Mouse (Mus musculus) layer of hippocampus, adult 9-10 months (tissue): ENCODE results near the gene Capn15.

Experiments
- DNase-seq: peaks from one replicate; pipeline ENCODE4 v3.0.0; 2022; ENCODE audit warnings: low spot score

Capn15 gene

DNA sequence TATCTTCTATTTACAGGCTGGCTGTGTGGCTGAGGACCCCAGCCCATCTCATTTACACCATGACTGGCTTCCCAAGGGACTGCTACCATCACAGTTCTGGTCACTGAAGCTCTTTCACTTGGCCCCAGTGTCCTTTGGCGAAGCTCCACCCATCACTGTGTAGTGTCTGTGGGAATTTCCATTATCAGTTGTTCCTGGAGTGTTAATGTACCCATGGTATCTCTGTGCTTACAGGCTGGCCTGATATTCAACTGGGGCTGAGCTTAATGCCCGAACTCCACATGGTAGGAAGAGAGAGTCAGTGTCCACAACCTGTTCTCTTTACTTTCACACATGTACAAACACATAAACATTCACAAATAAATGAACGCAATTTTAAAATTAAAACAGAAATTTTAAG lies 7.9 kb upstream of the Capn15 start:
- no peak for DNase-seq

DNA sequence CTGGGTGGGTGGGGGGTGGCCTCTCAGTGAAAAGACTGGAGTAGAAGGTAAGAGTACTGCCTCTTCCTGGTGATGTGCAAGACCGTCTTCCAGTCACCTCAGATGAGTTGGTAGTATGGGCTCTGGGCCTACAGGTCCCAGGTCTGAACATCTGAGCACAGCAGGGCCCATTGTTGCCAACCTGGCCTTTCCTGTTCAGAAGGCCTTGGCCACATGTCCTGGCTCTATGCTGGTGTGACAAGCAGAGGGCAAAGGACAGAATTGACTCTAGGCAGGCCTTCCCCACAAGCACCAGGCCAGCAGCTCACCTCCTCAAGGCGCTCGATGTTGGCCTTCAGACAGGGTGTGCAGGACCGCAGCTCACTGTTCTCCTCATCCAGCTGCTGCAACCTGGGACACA lies 6.7 kb upstream of the Capn15 start:
- no peak for DNase-seq

DNA sequence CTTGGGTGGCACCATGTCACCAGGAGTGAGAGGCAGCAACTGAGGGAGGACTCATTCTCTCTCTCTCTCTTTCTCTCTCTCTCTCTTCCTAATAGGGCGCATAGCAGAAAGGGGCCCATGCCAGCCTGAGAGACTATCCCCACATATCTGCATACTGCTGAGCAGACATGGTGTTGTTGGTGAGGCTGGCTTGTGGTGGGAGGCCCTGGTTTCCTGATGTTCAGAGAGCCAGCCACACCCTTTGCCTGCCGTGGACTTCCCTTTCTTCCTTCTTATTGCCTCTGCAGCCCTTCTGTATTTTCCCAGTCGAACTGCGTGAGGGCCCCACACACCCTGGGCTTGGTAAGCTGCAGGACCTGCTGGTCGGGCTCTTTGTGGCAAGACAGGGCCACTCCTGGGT lies 4.7 kb upstream of the Capn15 start:
- no peak for DNase-seq

- no peak for DNase-seq
Observed at GRCm38 (mm10) chr17:25984556-25985305, 865 bp downstream of the Capn15 start.

DNA sequence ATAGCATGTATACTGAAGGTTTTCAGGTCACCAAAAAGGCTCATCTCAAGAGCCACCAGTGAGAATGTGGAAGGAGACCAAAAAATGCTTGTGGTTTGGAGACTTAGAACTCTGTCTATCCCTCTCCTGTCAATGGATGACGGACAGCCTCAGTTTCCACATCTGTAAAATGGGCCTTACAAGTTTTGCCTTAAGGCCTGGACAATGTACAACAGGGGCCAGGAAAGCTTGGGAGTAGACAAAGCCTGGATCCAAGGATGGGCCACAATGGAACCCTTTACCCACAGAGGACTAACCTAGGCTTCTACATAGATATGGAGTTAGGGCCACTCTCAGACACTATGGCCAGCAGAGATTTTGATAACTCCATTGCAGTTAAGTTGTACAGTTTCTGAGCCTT lies 1.5 kb downstream of the Capn15 start:
- no peak for DNase-seq

GRCm38 (mm10) chr17:25982913-25983312 lies 2.7 kb downstream of the Capn15 start:
- DNase-seq = no peak

DNA sequence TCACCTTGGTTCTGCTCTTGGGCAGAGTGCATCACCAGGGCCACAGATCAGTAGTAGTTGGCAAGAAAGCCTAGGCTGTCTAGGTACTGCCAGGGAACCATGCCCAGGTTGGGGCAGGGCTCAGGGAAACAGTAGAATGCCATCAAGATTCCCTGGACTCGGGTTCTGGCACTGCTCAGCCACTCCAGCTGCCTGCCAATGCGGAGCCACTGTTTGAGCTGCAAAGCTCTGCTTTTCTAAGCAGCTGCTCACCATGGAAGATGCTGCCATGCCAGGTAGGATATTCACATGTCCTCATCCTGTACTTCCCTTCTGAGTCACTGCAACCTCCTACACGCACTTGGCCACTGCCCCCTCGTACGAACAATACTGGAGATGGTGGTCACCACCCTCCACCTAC lies 4.7 kb downstream of the Capn15 start:
- no peak for DNase-seq

DNA sequence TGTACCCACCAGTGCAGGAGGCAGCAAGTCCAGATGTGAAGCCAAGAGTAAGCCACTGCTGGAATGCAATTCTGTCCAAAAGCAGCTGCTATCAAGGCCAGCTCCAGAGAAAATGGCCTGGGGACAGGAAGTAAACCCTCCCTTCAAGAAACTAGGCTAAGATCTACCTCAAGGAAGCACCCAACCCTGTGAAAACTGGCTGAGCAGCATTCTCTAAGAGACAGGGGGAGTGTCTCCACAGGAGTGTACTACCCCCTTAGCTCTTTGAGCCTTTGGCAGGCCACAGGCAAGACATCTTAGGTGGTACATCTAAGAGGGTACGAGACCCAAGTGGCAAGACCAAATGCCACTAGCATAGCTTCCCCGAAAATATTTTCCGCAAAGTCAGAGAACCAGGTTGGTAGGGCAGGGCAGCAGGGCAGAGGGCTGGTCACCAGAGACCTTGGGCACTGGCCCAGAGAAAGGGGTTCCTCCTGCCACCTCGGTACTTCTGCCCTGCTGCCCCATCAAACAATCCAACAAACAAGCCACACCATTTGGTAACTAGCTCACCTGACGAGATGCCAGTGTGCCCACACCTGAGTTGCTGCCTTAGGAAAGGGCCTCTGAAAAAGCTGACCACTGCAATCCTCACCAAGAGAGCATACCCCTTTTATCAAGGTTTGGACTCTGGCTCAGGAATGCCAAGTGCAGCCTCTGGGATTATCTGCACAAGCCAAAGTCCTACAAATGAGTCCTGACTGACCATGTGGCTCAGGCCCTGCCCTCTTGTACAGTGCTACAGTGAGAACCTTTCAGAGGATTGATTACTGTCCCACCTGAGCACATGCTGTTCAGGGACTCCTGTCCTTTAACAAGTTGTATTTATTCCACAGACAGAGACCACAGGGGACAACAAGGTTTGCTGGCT lies 5.5 kb downstream of the Capn15 start:
- DNase-seq = no peak

DNA sequence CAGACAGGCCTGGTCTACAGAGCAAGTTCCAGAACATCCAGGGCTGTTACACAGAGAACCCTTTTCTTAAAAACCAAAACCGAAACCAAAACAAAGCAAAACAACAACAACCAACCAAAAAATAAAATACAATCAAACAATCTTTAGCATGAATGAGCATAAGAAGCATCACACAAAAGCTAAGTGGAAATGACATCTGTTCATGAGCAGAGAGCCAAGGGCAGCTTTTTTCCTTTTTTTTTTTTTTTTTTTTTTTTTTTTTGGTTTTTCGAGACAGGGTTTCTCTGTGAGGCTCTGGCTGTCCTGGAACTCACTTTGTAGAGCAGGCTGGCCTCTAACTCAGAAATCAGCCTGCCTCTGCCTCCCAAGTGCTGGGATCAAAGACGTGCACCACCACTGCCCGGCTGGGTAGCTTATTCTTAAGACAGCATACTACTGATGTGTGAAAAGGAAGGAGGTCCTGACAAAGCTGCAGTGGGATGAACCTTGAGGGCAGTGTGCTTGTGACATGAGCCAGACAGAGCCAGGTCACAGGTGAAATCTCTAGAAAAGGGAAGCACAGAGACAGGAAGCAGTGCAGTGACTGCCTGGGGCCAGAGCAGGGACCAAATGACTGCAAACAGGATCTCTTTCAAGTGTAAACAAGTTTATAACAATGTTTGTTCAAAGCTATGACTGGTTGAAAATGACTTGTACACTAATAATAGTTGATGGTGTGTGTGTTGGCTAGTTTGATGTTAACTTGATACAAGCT lies 14.5 kb downstream of the Capn15 start:
- DNase-seq = no peak

DNA sequence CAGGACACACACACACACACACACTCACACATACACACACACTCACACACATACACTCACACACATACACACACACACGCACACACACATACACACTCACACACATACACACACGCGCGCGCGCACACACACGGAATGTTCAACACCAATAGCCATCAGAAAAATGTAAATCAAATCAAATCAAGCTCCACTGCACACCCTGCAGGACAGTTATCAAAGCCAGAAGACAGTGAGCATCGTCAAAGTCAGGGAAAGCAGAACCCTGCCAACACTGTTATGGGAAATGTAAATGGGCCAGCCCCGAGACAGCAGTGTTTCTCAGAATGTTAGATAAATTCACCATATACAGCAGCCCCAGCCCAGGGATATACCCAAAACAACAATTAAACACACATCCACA lies 15.1 kb downstream of the Capn15 start:
- no peak for DNase-seq

GRCm38 (mm10) chr17:25968176-25968575 lies 17.4 kb downstream of the Capn15 start:
- no peak for DNase-seq

DNA sequence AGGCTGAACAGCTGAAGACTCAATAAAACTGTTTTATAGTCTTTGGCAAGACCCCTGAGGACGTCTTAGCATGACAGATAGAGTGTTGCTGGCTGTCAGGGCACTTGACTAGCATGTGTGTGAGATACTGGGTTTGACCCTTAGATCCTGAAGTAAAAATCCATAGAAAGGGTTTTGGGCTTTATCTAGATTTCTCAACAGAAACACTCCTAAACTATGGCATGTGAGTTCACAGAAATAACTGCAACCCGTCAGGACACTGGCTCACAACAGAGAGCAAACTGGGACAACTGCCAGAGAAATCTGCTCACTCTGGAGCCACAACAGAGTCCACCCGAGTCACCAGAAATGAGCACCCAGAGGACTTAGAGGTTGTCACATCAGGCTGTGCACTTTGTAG lies 17.9 kb downstream of the Capn15 start:
- no peak for DNase-seq

- no peak for DNase-seq
Observed at GRCm38 (mm10) chr17:25964271-25964670, 21.3 kb downstream of the Capn15 start.

- no peak for DNase-seq
Observed at GRCm38 (mm10) chr17:25962413-25962905, 23.1 kb downstream of the Capn15 start.

GRCm38 (mm10) chr17:25961566-25961965 lies 24.0 kb downstream of the Capn15 start:
- DNase-seq = no peak

- DNase-seq = no peak
Observed at GRCm38 (mm10) chr17:25959630-25960467, 25.7 kb downstream of the Capn15 start.

DNA sequence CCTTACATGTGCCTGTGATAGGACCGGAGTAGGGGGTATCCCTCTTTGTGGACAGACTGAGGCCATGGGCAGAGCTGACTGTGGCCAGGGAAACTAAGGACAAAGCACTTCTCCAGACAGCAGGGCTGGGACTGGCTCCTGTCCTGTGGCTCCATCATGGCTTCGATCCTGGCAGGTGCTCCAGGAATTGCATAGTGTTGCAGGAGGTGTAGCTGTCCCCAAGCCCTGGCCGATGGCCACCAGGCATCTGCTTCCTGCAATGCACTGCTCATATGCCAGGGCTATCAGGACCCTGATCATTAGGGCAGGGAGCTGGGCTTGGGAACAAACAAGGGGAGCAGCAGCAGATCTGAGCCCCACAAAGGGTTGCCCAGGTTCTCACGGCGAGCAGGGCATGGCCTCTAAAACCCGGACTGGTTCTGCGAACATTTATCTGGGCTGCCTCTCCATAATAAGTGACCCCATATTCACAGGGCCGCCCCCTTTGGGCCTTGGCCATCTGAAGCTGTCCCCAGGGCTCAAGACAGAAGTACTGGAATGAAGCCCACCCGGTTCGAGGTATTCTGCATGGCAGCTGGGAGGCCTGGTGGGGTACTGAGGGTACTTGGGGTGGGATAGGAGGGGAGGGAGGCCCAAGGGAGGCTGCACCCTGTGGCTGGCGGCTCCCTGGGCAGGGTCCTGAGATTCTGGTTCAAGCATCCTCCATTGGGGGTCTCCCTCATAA lies 26.7 kb downstream of the Capn15 start:
- DNase-seq = no peak

GRCm38 (mm10) chr17:25957586-25958051 lies 28.0 kb downstream of the Capn15 start:
- DNase-seq = no peak

DNA sequence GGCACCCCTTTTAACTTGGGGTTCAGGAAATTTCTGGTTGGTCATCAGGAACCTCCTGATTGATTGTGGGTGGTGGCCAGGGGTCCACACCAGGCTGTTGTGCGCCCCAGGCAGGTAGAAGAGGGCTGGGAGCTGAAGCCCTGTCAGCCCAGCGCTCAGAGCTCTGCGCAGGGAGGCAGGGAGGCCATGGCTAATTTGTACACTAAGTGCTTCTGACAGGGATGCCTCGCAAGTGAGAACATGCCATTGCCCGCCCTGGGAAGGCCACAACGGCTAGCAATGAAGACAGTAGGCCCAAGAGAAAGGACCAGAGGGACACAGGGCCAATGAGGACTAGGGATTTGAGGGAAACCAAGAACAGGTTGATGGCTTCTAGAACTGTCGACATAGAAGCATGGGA lies 29.0 kb downstream of the Capn15 start:
- DNase-seq = no peak

GRCm38 (mm10) chr17:25956201-25956600 lies 29.4 kb downstream of the Capn15 start:
- no peak for DNase-seq

DNA sequence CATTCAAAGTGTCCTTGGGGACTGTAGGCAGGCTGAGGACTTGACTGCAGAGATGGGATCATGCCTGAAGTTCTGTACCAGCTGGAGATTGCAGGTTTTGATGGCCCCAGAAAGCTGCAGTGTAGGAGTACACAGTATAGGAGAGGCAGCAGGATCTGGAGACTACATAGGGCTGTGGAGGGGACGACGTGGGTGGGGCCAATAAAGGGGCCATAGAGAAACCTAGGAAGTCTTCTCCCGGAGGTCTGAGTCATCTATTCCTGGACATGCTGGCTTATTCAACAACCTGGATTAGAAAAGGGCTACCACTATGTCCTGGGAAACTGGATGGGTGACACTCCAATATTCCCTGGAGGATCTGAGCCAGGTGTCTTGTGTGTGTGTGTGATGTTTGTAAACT lies 29.9 kb downstream of the Capn15 start:
- DNase-seq = no peak
